Mouse (Mus musculus): ENCODE measurements at regions not wholly inside any gene's neighbourhood (a gene's known extent, or its start where the extent isn't known, plus 50 kb on each side); places are given as distances from the start of the nearest gene placed in this dataset.
"Not testable (repeated sequence)": the region's sequence is repeated elsewhere in the genome, so short reads cannot be mapped to it uniquely, and the experiment has no call there.

GRCm38 (mm10) chr13:72289093-72289501 lies 325.6 kb upstream of the Irx1 start:
- H3K27ac ChIP-seq = no peak overlapping the region
- no peaks in the 10 kb centered on the region; the same call in 1 of the 2 replicates for H3K27me3 ChIP-seq (replicated peaks)
- no peaks in the 10 kb centered on the region for H3K9me3 ChIP-seq
- no peak overlapping the region for H3K4me3 ChIP-seq (replicated peaks)
- H3K36me3 ChIP-seq = no peaks in the 10 kb centered on the region
- 21% methylated on average over 10 of the region's 10 CpGs for WGBS
- H3K9ac ChIP-seq = no peak overlapping the region
- no peak for ATAC-seq
- H3K4me2 ChIP-seq (replicated peaks) = no peak overlapping the region
- no peaks in the 10 kb centered on the region for H3K4me1 ChIP-seq (replicated peaks)

- no peak overlapping the region for H3K27ac ChIP-seq
- H3K9me3 ChIP-seq = no peaks in the 10 kb centered on the region
- WGBS = 10% methylated on average over 14 of the region's 14 CpGs
- no peaks in the 10 kb centered on the region; the same call in 1 of the 2 replicates for H3K27me3 ChIP-seq (replicated peaks)
- ATAC-seq = 0 out of 2 replicates have a peak, but pooled peaks have one; percentile 25
- no peaks in the 10 kb centered on the region for H3K4me1 ChIP-seq (replicated peaks)
- no peak overlapping the region for H3K9ac ChIP-seq
- H3K4me2 ChIP-seq (replicated peaks) = no peak overlapping the region
- no peak overlapping the region for H3K4me3 ChIP-seq (replicated peaks)
- no peaks in the 10 kb centered on the region for H3K36me3 ChIP-seq
Measured at GRCm38 (mm10) chr13:72292361-72292760, 328.8 kb upstream of the Irx1 start.

- Histone ChIP-seq H3K9ac (no peak overlapping the region), H3K27me3 (replicated peaks) (no peaks in the 10 kb centered on the region; the same call in 1 of the 2 replicates), H3K36me3 (no peaks in the 10 kb centered on the region), H3K4me2 (replicated peaks) (no peak overlapping the region), H3K4me3 (replicated peaks) (no peak overlapping the region), H3K4me1 (replicated peaks) (no peaks in the 10 kb centered on the region), H3K9me3 (no peaks in the 10 kb centered on the region), H3K27ac (no peak overlapping the region)
- ATAC-seq = no peak
- 24% methylated on average over 10 of the region's 10 CpGs for WGBS
Measured at GRCm38 (mm10) chr13:72293059-72293694, 329.7 kb upstream of the Irx1 start.

- no peaks in the 10 kb centered on the region for H3K9me3 ChIP-seq
- H3K36me3 ChIP-seq = no peaks in the 10 kb centered on the region
- peaks cover 4% of the 10 kb centered on the region; the same call in 1 of the 2 replicates for H3K27me3 ChIP-seq (replicated peaks)
- no peak overlapping the region for H3K4me3 ChIP-seq (replicated peaks)
- ATAC-seq = no peak
- H3K4me1 ChIP-seq (replicated peaks) = 0 out of 2 replicates have a peak, but pooled peaks cover 2% of the 10 kb centered on the region
- no peak overlapping the region for H3K9ac ChIP-seq
- no peak overlapping the region for H3K27ac ChIP-seq
- 47% methylated on average over 13 of the region's 13 CpGs for WGBS
- no peak overlapping the region for H3K4me2 ChIP-seq (replicated peaks)
Measured at GRCm38 (mm10) chr13:72298264-72298870, 330.3 kb upstream of the Irx2 start.

GRCm38 (mm10) chr13:72299660-72300059 lies 329.0 kb upstream of the Irx2 start:
- Histone ChIP-seq H3K9ac (no peak overlapping the region), H3K27me3 (replicated peaks) (peaks cover 4% of the 10 kb centered on the region; the same call in 1 of the 2 replicates), H3K9me3 (no peaks in the 10 kb centered on the region), H3K36me3 (no peaks in the 10 kb centered on the region), H3K4me2 (replicated peaks) (no peak overlapping the region), H3K27ac (no peak overlapping the region), H3K4me1 (replicated peaks) (0 out of 2 replicates have a peak, but pooled peaks cover 2% of the 10 kb centered on the region), H3K4me3 (replicated peaks) (no peak overlapping the region)
- ATAC-seq = no peak
- WGBS = 37% methylated on average over 3 of the region's 3 CpGs

GRCm38 (mm10) chr13:72301114-72301513 lies 327.5 kb upstream of the Irx2 start:
- H3K9me3 ChIP-seq = no peaks in the 10 kb centered on the region
- no peak for ATAC-seq
- 0 out of 2 replicates have a peak, but pooled peaks cover 2% of the 10 kb centered on the region for H3K4me1 ChIP-seq (replicated peaks)
- no peak overlapping the region for H3K4me3 ChIP-seq (replicated peaks)
- no peaks in the 10 kb centered on the region for H3K36me3 ChIP-seq
- no peak overlapping the region for H3K4me2 ChIP-seq (replicated peaks)
- H3K27me3 ChIP-seq (replicated peaks) = peaks cover 4% of the 10 kb centered on the region; the same call in 1 of the 2 replicates
- no peak overlapping the region for H3K27ac ChIP-seq
- WGBS = 45% methylated on average over 7 of the region's 7 CpGs
- no peak overlapping the region for H3K9ac ChIP-seq

- ATAC-seq = no peak
- H3K36me3 ChIP-seq = no peaks in the 10 kb centered on the region
- H3K27me3 ChIP-seq (replicated peaks) = peaks cover 4% of the 10 kb centered on the region; the same call in 1 of the 2 replicates
- no peak overlapping the region for H3K4me2 ChIP-seq (replicated peaks)
- 0 out of 2 replicates have a peak, but pooled peaks cover 2% of the 10 kb centered on the region for H3K4me1 ChIP-seq (replicated peaks)
- no peak overlapping the region for H3K9ac ChIP-seq
- 62% methylated on average over 15 of the region's 15 CpGs for WGBS
- H3K4me3 ChIP-seq (replicated peaks) = no peak overlapping the region
- H3K27ac ChIP-seq = no peak overlapping the region
- no peaks in the 10 kb centered on the region for H3K9me3 ChIP-seq
Measured at GRCm38 (mm10) chr13:72301841-72302240, 326.8 kb upstream of the Irx2 start.

GRCm38 (mm10) chr13:72302436-72303125 lies 326.0 kb upstream of the Irx2 start:
- 0 out of 2 replicates have a peak, but pooled peaks cover 2% of the 10 kb centered on the region for H3K4me1 ChIP-seq (replicated peaks)
- H3K36me3 ChIP-seq = no peaks in the 10 kb centered on the region
- no peaks in the 10 kb centered on the region for H3K9me3 ChIP-seq
- 85% methylated on average over 19 of the region's 19 CpGs for WGBS
- no peak for ATAC-seq
- H3K4me3 ChIP-seq (replicated peaks) = no peak overlapping the region
- H3K27me3 ChIP-seq (replicated peaks) = peaks cover 4% of the 10 kb centered on the region; the same call in 1 of the 2 replicates
- H3K27ac ChIP-seq = no peak overlapping the region
- no peak overlapping the region for H3K4me2 ChIP-seq (replicated peaks)
- H3K9ac ChIP-seq = no peak overlapping the region

- Histone ChIP-seq H3K4me1 (replicated peaks) (0 out of 2 replicates have a peak, but pooled peaks cover 2% of the 10 kb centered on the region), H3K36me3 (no peaks in the 10 kb centered on the region), H3K9me3 (no peaks in the 10 kb centered on the region), H3K9ac (no peak overlapping the region), H3K4me3 (replicated peaks) (no peak overlapping the region), H3K4me2 (replicated peaks) (no peak overlapping the region), H3K27me3 (replicated peaks) (peaks cover 4% of the 10 kb centered on the region; the same call in 1 of the 2 replicates), H3K27ac (no peak overlapping the region)
- ATAC-seq = no peak
- 72% methylated on average over 15 of the region's 15 CpGs for WGBS
Measured at GRCm38 (mm10) chr13:72303126-72303760, 325.4 kb upstream of the Irx2 start.

GRCm38 (mm10) chr13:72324041-72324690 lies 304.5 kb upstream of the Irx2 start:
- WGBS = 40% methylated on average over 10 of the region's 10 CpGs
- Histone ChIP-seq H3K4me1 (replicated peaks) (no peaks in the 10 kb centered on the region), H3K36me3 (no peaks in the 10 kb centered on the region), H3K27ac (no peak overlapping the region), H3K4me3 (replicated peaks) (no peak overlapping the region), H3K9me3 (no peaks in the 10 kb centered on the region), H3K4me2 (replicated peaks) (no peak overlapping the region), H3K9ac (no peak overlapping the region), H3K27me3 (replicated peaks) (no peaks in the 10 kb centered on the region)
- no peak for ATAC-seq

GRCm38 (mm10) chr13:72326201-72326600 lies 302.4 kb upstream of the Irx2 start:
- ATAC-seq, H3K36me3 ChIP-seq: not testable (repeated sequence)

More at GRCm38 (mm10) chr13:72326201-72326600, 302.4 kb upstream of the Irx2 start:
- H3K9me3 ChIP-seq; H3K27ac ChIP-seq; H3K27me3 ChIP-seq (replicated peaks); H3K4me3 ChIP-seq (replicated peaks); H3K9ac ChIP-seq; H3K4me2 ChIP-seq (replicated peaks); H3K4me1 ChIP-seq (replicated peaks): not testable (repeated sequence)
- WGBS = 94% methylated on average over 1 of the region's 1 CpGs

All from intestine, embryonic 15.5 days (tissue).